Mouse (Mus musculus) intestine, postnatal 0 days (tissue): ENCODE results near the gene Hes6. TPM values are rescaled to one million over a fixed set of nuclear protein-coding genes. Genes with fewer than 3 reads are reported as not detected.
A peak's percentile ranks its signal among the peaks of the same experiment; 100 is the strongest.

Source experiments
- ATAC-seq: fragments of 200-750 bp; cut with Nextera tagmentation; 2 replicates; pipeline ENCODE4 v1.8.0; 2017; ENCODE audit warnings: mild to moderate bottlenecking, moderate TSS enrichment, moderate library complexity
- H3K27ac ChIP-seq: fragments of 300-500 bp; sonication (generic); 2 replicates; pipeline ENCODE4 v1.5.1; 2014; ENCODE audit warnings: mild to moderate bottlenecking, low read depth, low read length, moderate library complexity
- H3K27me3 ChIP-seq: fragments of 300-500 bp; sonication (generic); replicated peaks from 2 replicates; pipeline ENCODE4 v1.6.1; 2014; ENCODE audit warnings: low read length, mixed read lengths; ENCODE audit not compliant: control insufficient read depth, insufficient read depth
- H3K36me3 ChIP-seq: fragments of 300-500 bp; sonication (generic); 2 replicates; pipeline ENCODE4 v1.6.1; 2014; ENCODE audit warnings: mild to moderate bottlenecking, moderate library complexity; ENCODE audit not compliant: control insufficient read depth, insufficient read depth
- H3K4me1 ChIP-seq: fragments of 300-500 bp; sonication (generic); replicated peaks from 2 replicates; pipeline ENCODE4 v1.6.1; 2014; ENCODE audit warnings: antibody characterized with exemption, low read length, mixed read lengths; ENCODE audit not compliant: control insufficient read depth, insufficient read depth
- H3K4me2 ChIP-seq: fragments of 300-500 bp; sonication (generic); replicated peaks from 2 replicates; pipeline ENCODE4 v1.6.1; 2014; ENCODE audit warnings: low read depth, mild to moderate bottlenecking, moderate library complexity
- H3K4me3 ChIP-seq: fragments of 300-500 bp; sonication (generic); 2 replicates; pipeline ENCODE4 v1.5.1; 2014; ENCODE audit warnings: low read depth, low read length
- H3K9ac ChIP-seq: fragments of 300-500 bp; sonication (generic); 2 replicates; pipeline ENCODE4 v1.6.1; 2014; ENCODE audit warnings: mild to moderate bottlenecking, low read depth, low read length
- H3K9me3 ChIP-seq: fragments of 300-500 bp; sonication (generic); 2 replicates; pipeline ENCODE4 v1.6.1; 2016; ENCODE audit warnings: mixed run types; ENCODE audit not compliant: control insufficient read depth
- CTCF ChIP-seq: sonication (generic); IDR thresholded peaks from 2 replicates; pipeline ENCODE4 v1.5.1; 2016; ENCODE audit warnings: low read depth, mild to moderate bottlenecking, control low read depth, antibody characterized with exemption, moderate library complexity
- WGBS: fragments of 180-500 bp; shearing (Covaris S2); extraction: QIAGEN DNeasy Blood & Tissue Kit; methylation state at CpG from one replicate; pipeline ENCODE4 v1.1.7; 2014; 5-methylcytosine and 5-hydroxymethylcytosine counted together
- polyA plus RNA-seq: library from polyadenylated mRNA; unstranded; fragments of >200 nt; fragmentation: Nextera tagmentation; extraction: Ambion mirVana; gene quantifications from 2 replicates; pipeline ENCODE4 v1.2.1, GENCODE M21; 2015

The Hes6 gene
- polyA plus RNA-seq, 1 experiment from 2014 or later: 84.1 TPM

GRCm38 (mm10) chr1:91413536-91413897 is 321 bp downstream of the Hes6 start:
- no peaks in the 10 kb centered on the region for H3K9me3 ChIP-seq
- H3K9ac ChIP-seq: 0 out of 2 replicates have a peak overlapping the region, but pooled peaks have one; percentile 22
- peak; percentile 36 for ATAC-seq
- H3K27me3 ChIP-seq: no peaks in the 10 kb centered on the region
- under 1% methylated on average over 14 of the region's 14 CpGs for WGBS
- H3K27ac ChIP-seq: peak overlapping the region; percentile 75
- TF ChIP-seq CTCF: no peak
- peaks cover 27% of the 10 kb centered on the region for H3K36me3 ChIP-seq
- H3K4me3 ChIP-seq: peak overlapping the region; percentile 83
- H3K4me2 ChIP-seq: peak overlapping the region; percentile 98
- H3K4me1 ChIP-seq: peaks cover 8% of the 10 kb centered on the region; the same call in 1 of the 2 replicates

GRCm38 (mm10) chr1:91413030-91413506 is 770 bp downstream of the Hes6 start:
- under 1% methylated on average over 34 of the region's 34 CpGs for WGBS
- peak; percentile 93 for ATAC-seq

GRCm38 (mm10) chr1:91412286-91413029 is 1.4 kb downstream of the Hes6 start:
- Histone ChIP-seq H3K4me3 (peak overlapping the region; percentile 83), H3K9ac (peak overlapping the region; percentile 80), H3K27me3 (no peaks in the 10 kb centered on the region), H3K27ac (peak overlapping the region; percentile 82), H3K4me1 (peaks cover 8% of the 10 kb centered on the region; the same call in 1 of the 2 replicates), H3K36me3 (peaks cover 16% of the 10 kb centered on the region), H3K9me3 (no peaks in the 10 kb centered on the region), H3K4me2 (peak overlapping the region; percentile 98)
- ATAC-seq: peak; percentile 43
- 5% methylated on average over 61 of the region's 65 CpGs for WGBS
- TF ChIP-seq CTCF: peak; percentile 60

More at GRCm38 (mm10) chr1:91413030-91413506, 770 bp downstream of the Hes6 start:
- Histone ChIP-seq H3K9me3 (no peaks in the 10 kb centered on the region), H3K36me3 (peaks cover 22% of the 10 kb centered on the region), H3K27ac (peak overlapping the region; percentile 82), H3K9ac (peak overlapping the region; percentile 80), H3K27me3 (no peaks in the 10 kb centered on the region), H3K4me3 (peak overlapping the region; percentile 83), H3K4me1 (peaks cover 8% of the 10 kb centered on the region; the same call in 1 of the 2 replicates), H3K4me2 (peak overlapping the region; percentile 98)
- peak; percentile 1; the same call in 1 of the 2 replicates for TF ChIP-seq CTCF

DNA sequence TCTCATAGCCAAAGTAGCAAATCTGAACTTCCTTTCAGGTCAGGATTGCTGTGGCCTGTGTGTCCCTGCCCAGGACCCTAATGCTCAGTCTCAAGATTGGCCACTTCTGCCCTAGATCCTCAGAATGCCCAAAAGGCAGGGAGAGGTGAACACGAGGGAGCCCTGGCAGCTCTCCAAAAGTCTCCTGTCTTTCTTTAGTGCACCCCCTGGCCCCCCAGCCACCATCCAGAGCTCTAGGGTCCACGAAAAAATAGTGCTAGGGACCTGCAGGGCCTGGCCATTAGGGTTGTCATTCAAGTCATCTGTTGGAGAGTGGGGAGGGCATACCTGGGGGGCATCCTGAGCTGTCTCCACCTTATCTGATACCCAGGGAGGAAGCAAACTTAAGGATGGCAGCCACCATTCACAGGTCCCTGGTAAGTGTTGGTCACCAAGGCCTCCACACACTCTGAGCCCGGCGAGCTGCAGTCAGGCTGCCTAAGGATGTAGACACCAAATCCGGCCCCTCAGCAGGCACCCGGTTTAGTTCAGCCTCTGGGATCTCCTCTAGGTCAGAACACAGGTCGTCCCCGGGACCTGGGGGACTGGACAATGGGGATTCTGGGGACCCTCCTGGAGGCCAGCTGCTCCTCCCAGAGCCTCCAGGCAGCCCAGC is 2.1 kb downstream of the Hes6 start:
- Histone ChIP-seq H3K9me3 (no peaks in the 10 kb centered on the region), H3K4me1 (peaks cover 8% of the 10 kb centered on the region; the same call in 1 of the 2 replicates), H3K4me3 (peak overlapping the region; percentile 83), H3K4me2 (peak overlapping the region; percentile 98), H3K36me3 (peaks cover 9% of the 10 kb centered on the region; the same call in 1 of the 2 replicates), H3K27ac (no peak overlapping the region), H3K9ac (peak overlapping the region; percentile 80; the same call in 1 of the 2 replicates), H3K27me3 (no peaks in the 10 kb centered on the region)
- 68% methylated on average over 8 of the region's 8 CpGs for WGBS
- ATAC-seq: no peak
- no peak for TF ChIP-seq CTCF

DNA sequence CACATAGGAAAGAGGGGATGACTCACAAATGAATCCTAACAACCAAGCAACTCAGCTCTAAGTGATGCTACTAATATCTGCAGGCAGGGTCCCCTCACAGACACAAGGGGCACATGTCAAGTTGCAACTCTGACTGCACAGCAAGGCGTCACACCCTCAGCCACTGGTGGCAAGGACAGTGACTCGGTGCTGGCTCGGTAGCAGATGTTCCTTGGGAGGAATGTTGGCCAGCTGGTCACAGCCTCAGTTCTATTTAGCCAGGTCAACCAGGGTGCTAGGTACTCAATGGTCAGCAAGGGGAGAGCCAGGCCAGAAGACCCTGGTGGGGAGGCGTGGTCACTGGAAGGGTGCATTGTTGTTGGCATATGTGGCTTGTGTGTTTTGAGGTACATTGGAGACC is 6.0 kb downstream of the Hes6 start:
- Histone ChIP-seq H3K9me3 (no peaks in the 10 kb centered on the region), H3K27ac (no peak overlapping the region), H3K36me3 (peaks cover 4% of the 10 kb centered on the region; the same call in 1 of the 2 replicates), H3K27me3 (no peaks in the 10 kb centered on the region), H3K4me1 (peaks cover 8% of the 10 kb centered on the region; the same call in 1 of the 2 replicates), H3K9ac (no peak overlapping the region), H3K4me3 (no peak overlapping the region), H3K4me2 (no peak overlapping the region)
- ATAC-seq: no peak
- TF ChIP-seq CTCF: no peak
- WGBS: 88% methylated on average over 4 of the region's 4 CpGs
